Mouse (Mus musculus): ENCODE results near the gene Ccdc162. TPM values are rescaled to one million over a fixed set of nuclear protein-coding genes. Genes with fewer than 3 reads are reported as not detected.
A peak's percentile ranks its signal among the peaks of the same experiment; 100 is the strongest.

Gene Ccdc162
- polyA plus RNA-seq, 1 experiment from 2014 or later, result 0.36 TPM

DNA sequence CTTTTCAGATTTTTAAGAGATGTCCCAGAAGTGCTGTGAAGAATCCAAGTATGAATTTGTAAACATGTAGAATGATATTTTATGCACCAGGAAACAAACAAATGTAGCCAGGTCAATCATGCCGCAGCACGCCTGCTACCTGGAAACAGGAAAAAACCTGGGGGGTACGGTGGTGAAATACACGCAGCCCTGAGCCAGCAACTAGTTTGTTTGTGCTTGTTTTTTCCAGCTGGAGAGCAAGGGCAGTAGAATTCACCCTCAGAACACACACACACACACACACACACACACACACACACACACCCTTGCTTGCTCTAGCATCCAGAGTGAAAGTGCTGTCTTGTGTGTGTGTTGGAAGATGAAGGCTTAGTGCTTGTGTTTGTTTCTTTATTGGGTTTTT is 225.3 kb downstream of the Ccdc162 start:
- no peak for ATAC-seq (ENCODE audit: low FRiP score, low TSS enrichment)
- Histone ChIP-seq H3K27ac (ENCODE audit: low read length) (no peak overlapping the region), H3K9me3 (ENCODE audit: low read length) (no peaks in the 10 kb centered on the region), H3K4me1 (ENCODE audit: insufficient read depth, low read length) (peaks cover 15% of the 10 kb centered on the region), H3K36me3 (ENCODE audit: insufficient read depth, low read length) (peaks cover 15% of the 10 kb centered on the region), H3K4me2 (replicated peaks; ENCODE audit: low read depth, low read length) (0 out of 2 replicates have a peak overlapping the region, but pooled peaks have one; percentile 97), H3K4me3 (ENCODE audit: low read length) (no peak overlapping the region), H3K9ac (replicated peaks; ENCODE audit: low read length) (no peak overlapping the region), H3K27me3 (ENCODE audit: insufficient read depth, low read length) (no peaks in the 10 kb centered on the region)
- 39% methylated on average over 4 of the region's 4 CpGs for WGBS

DNA sequence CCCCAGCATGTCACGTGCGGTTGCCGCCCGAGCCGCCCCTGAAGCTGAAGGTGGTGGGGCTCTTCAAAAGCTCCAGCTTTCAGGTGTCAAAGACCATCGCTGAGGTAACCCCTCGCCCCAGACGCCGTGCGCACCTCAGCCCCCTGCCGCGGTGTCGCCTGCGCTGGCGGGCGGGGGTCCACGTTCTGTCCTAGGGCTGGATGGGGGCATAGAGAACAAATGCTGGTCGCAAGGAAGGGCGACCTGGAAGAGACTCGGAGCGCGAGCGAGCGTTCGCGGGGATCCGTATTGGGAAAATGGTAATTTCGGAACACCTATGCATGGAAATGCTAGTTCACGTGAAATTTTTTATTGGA is 225.9 kb downstream of the Ccdc162 start:
- H3K4me3 ChIP-seq (ENCODE audit: low read length), result peak overlapping the region; percentile 56
- H3K36me3 ChIP-seq (ENCODE audit: insufficient read depth, low read length), result peaks cover 21% of the 10 kb centered on the region
- H3K9me3 ChIP-seq (ENCODE audit: low read length), result no peaks in the 10 kb centered on the region
- H3K27me3 ChIP-seq (ENCODE audit: insufficient read depth, low read length), result no peaks in the 10 kb centered on the region
- H3K9ac ChIP-seq (replicated peaks; ENCODE audit: low read length), result peak overlapping the region; percentile 69
- under 1% methylated on average over 29 of the region's 29 CpGs for WGBS
- peaks cover 15% of the 10 kb centered on the region for H3K4me1 ChIP-seq (ENCODE audit: insufficient read depth, low read length)
- H3K4me2 ChIP-seq (replicated peaks; ENCODE audit: low read depth, low read length), result peak overlapping the region; percentile 97
- ATAC-seq (ENCODE audit: low FRiP score, low TSS enrichment), result peak; percentile 62; the same call in 1 of the 2 replicates
- no peak overlapping the region for H3K27ac ChIP-seq (ENCODE audit: low read length)

DNA sequence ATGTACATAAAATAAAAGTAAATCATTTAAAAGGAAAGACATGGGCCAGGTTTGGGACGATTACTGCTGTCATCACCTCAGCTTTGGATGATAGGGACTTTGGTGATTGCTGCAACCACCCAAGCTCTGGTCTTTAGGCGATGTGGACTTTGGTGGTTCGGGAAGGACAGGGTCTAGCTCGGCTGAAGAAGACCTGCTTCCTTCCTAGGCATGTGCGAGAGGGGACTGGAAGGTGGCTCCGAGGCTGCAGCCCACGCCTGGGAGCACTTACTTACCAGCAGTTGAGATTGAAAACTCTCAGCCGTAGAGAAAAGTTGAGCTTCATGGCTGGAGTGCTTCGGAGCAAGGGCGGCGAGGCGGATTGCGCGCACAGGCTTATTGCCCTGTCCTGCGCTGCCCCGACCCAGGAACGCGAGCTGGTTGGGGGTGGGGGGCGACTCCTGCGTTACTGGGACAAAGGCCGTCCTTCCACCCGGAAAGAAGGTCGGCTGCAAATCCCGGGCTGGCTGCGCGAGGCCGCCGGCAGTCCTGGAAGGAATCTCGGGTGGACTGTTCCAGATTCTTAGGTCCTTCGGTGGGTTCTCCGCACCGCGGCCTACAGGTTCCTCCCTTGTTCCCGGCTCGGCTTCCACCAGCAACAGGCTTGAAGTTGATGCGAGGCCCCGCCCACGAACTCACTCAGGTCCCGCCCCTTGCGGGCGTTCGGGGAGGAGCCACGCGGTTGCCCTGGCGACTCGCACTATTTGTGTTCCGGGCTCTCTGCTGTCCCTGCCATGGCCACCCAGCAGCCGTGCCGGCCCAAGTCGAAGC is 226.5 kb downstream of the Ccdc162 start, which contains the start of the genes Smpd2 and Ppil6:
Smpd2 (minus strand) TSS at position 662 of the 810 bp plus-strand sequence.
Ppil6 (plus strand) TSS at position 732 of the 810 bp plus-strand sequence.
- Histone ChIP-seq H3K4me3 (ENCODE audit: low read length) (peak within 1 kb of the TSS; percentile 56), H3K36me3 (ENCODE audit: insufficient read depth, low read length) (peaks cover 27% of the 10 kb centered on the region), H3K9ac (replicated peaks; ENCODE audit: low read length) (peak within 1 kb of the TSS; percentile 69), H3K4me2 (replicated peaks; ENCODE audit: low read depth, low read length) (peak within 1 kb of the TSS; percentile 97), H3K9me3 (ENCODE audit: low read length) (no peaks in the 10 kb centered on the region), H3K27ac (ENCODE audit: low read length) (peak within 1 kb of the TSS; percentile 75), H3K27me3 (ENCODE audit: insufficient read depth, low read length) (no peaks in the 10 kb centered on the region), H3K4me1 (ENCODE audit: insufficient read depth, low read length) (peaks cover 15% of the 10 kb centered on the region)
- ATAC-seq (ENCODE audit: low FRiP score, low TSS enrichment), result peak; percentile 95
- under 1% methylated on average over 49 of the region's 50 CpGs for WGBS

DNA sequence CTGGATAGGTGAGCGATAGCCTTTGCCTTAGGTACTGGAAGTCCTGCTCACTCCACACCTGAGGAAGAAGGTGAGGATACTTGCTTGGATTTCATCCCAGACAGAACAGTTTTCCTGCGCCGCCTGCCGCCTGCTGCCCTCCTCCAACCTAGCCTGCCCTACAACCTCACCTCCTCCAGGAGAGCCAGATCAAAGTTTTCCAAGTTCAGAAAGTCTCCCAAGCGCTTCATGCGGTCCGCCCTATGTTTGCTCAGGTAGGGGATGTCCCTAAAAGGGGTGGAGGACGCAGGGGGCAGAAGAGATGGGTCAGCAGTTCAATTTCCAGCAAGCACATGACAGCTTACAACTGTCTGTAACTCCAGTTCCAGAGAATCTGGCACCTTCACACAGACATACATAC is 227.1 kb downstream of the Ccdc162 start:
- Histone ChIP-seq H3K9me3 (ENCODE audit: low read length) (no peaks in the 10 kb centered on the region), H3K36me3 (ENCODE audit: insufficient read depth, low read length) (peaks cover 32% of the 10 kb centered on the region), H3K4me3 (ENCODE audit: low read length) (peak overlapping the region; percentile 56), H3K4me1 (ENCODE audit: insufficient read depth, low read length) (peaks cover 15% of the 10 kb centered on the region), H3K27ac (ENCODE audit: low read length) (peak overlapping the region; percentile 75), H3K9ac (replicated peaks; ENCODE audit: low read length) (peak overlapping the region; percentile 69), H3K27me3 (ENCODE audit: insufficient read depth, low read length) (no peaks in the 10 kb centered on the region), H3K4me2 (replicated peaks; ENCODE audit: low read depth, low read length) (peak overlapping the region; percentile 97)
- 18% methylated on average over 8 of the region's 8 CpGs for WGBS
- ATAC-seq (ENCODE audit: low FRiP score, low TSS enrichment), result peak; percentile 17; the same call in 1 of the 2 replicates

DNA sequence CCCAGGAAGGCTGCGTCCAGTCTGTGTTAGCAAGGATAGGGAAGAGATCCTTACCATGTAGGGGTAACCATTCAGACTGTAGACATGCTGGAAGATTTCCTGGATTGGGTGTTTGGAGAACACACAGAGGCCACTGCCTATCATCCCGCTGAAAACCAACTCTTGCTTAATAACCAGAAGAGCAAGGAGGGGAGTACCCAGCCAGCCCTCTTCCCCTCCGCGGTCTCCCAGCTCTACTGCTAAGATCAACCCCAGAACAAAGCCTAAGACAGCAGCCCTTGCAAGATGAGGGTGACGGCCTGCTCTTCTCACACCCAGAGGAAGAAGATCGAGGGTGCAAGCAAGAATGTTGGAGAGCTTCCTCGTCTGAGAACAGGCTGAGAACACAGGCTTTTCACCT is 227.6 kb downstream of the Ccdc162 start:
- H3K27ac ChIP-seq (ENCODE audit: low read length), result no peak overlapping the region
- peaks cover 36% of the 10 kb centered on the region for H3K36me3 ChIP-seq (ENCODE audit: insufficient read depth, low read length)
- peak overlapping the region; percentile 56 for H3K4me3 ChIP-seq (ENCODE audit: low read length)
- no peaks in the 10 kb centered on the region for H3K27me3 ChIP-seq (ENCODE audit: insufficient read depth, low read length)
- no peaks in the 10 kb centered on the region for H3K9me3 ChIP-seq (ENCODE audit: low read length)
- H3K9ac ChIP-seq (replicated peaks; ENCODE audit: low read length), result peak overlapping the region; percentile 69
- WGBS, result 30% methylated on average over 7 of the region's 7 CpGs
- no peak for ATAC-seq (ENCODE audit: low FRiP score, low TSS enrichment)
- peak overlapping the region; percentile 97 for H3K4me2 ChIP-seq (replicated peaks; ENCODE audit: low read depth, low read length)
- peaks cover 15% of the 10 kb centered on the region for H3K4me1 ChIP-seq (ENCODE audit: insufficient read depth, low read length)

Small RNA genes within 50 kb of the gene (microRNA-seq; reads per million reads assigned to microRNA genes)
- gene Mir3473b, result not detected

Other genes with a start within 250 kb of the Ccdc162 start
- 34.6 TPM in 2 replicates for gene Mical1, start 240.3 kb downstream of the Ccdc162 start, polyA plus RNA-seq (2015; fragmentation: Nextera tagmentation; extraction: Ambion mirVana)
- gene Smpd2, start 226.3 kb downstream of the Ccdc162 start, polyA plus RNA-seq (2015; fragmentation: Nextera tagmentation; extraction: Ambion mirVana), result 84.1 and 91.2 TPM in 2 replicates
- gene Ppil6, start 226.2 kb downstream of the Ccdc162 start, polyA plus RNA-seq (2015; fragmentation: Nextera tagmentation; extraction: Ambion mirVana), result 2.6 and 3.7 TPM in 2 replicates
- 191 and 208 TPM in 2 replicates for gene Cd164, start 197.2 kb downstream of the Ccdc162 start, polyA plus RNA-seq (2015; fragmentation: Nextera tagmentation; extraction: Ambion mirVana)
- 24.2 and 25.3 TPM in 2 replicates for gene Cep57l1, start 93.2 kb upstream of the Ccdc162 start, polyA plus RNA-seq (2015; fragmentation: Nextera tagmentation; extraction: Ambion mirVana)
- gene Sesn1, start 93.3 kb upstream of the Ccdc162 start, polyA plus RNA-seq (2015; fragmentation: Nextera tagmentation; extraction: Ambion mirVana), result 36.8 and 38.9 TPM in 2 replicates